Mouse (Mus musculus) midbrain, embryonic 14.5 days (tissue): ENCODE results near the gene Cxcl14. TPM values are rescaled to one million over a fixed set of nuclear protein-coding genes. Genes with fewer than 3 reads are reported as not detected.

Source experiments
- ATAC-seq: fragments of 200-750 bp; cut with Nextera tagmentation; 2 replicates; pipeline ENCODE4 v1.8.0; 2017; ENCODE audit warnings: moderate number of reproducible peaks, moderate library complexity; ENCODE audit not compliant: low FRiP score, low TSS enrichment
- DNase-seq: peaks from one replicate; pipeline ENCODE4 v3.0.0-alpha.2; 2015
- H3K27ac ChIP-seq: fragments of 300-500 bp; sonication (generic); replicated peaks from 2 replicates; pipeline ENCODE4 v1.5.1; 2014; ENCODE audit warnings: mild to moderate bottlenecking, low read depth, low read length, moderate library complexity
- H3K27me3 ChIP-seq: fragments of 300-500 bp; sonication (generic); 2 replicates; pipeline ENCODE4 v1.6.1; 2014; ENCODE audit warnings: low read length, control low read depth, mixed read lengths; ENCODE audit not compliant: control insufficient read depth, insufficient read depth
- H3K36me3 ChIP-seq: fragments of 300-500 bp; sonication (generic); 2 replicates; pipeline ENCODE4 v1.6.1; 2014; ENCODE audit warnings: low read length, control low read depth; ENCODE audit not compliant: control insufficient read depth, insufficient read depth
- H3K4me1 ChIP-seq: fragments of 300-500 bp; sonication (generic); 2 replicates; pipeline ENCODE4 v1.6.1; 2014; ENCODE audit warnings: mild to moderate bottlenecking, antibody characterized with exemption, low read length, control low read depth; ENCODE audit not compliant: control insufficient read depth, insufficient read depth
- H3K4me2 ChIP-seq: fragments of 300-500 bp; sonication (generic); 2 replicates; pipeline ENCODE4 v1.6.1; 2014; ENCODE audit warnings: mild to moderate bottlenecking, low read length, moderate library complexity
- H3K4me3 ChIP-seq: fragments of 300-500 bp; sonication (generic); replicated peaks from 2 replicates; pipeline ENCODE4 v1.5.1; 2014; ENCODE audit warnings: low read depth, low read length
- H3K9ac ChIP-seq: fragments of 300-500 bp; sonication (generic); replicated peaks from 2 replicates; pipeline ENCODE4 v1.6.1; 2014; ENCODE audit warnings: mild to moderate bottlenecking, low read length, moderate library complexity
- H3K9me3 ChIP-seq: fragments of 300-500 bp; sonication (generic); 2 replicates; pipeline ENCODE4 v1.6.1; 2016; ENCODE audit warnings: low read length, control low read depth, mixed read lengths; ENCODE audit not compliant: control insufficient read depth
- WGBS: fragments of 180-500 bp; shearing (Covaris S2); extraction: QIAGEN DNeasy Blood & Tissue Kit; methylation state at CpG from one replicate; pipeline ENCODE4 v1.1.7; 2014; 5-methylcytosine and 5-hydroxymethylcytosine counted together
- polyA plus RNA-seq: library from polyadenylated mRNA; unstranded; fragments of >200 nt; fragmentation: Nextera tagmentation; extraction: Ambion mirVana; gene quantifications from 2 replicates; pipeline ENCODE4 v1.2.1, GENCODE M21; 2014

Cxcl14 gene
- 10.2 and 11.2 TPM in 2 replicates for polyA plus RNA-seq

- no peaks in the 10 kb centered on the region for H3K9me3 ChIP-seq
- H3K9ac ChIP-seq = peak within 1 kb of the TSS; percentile 51
- H3K4me1 ChIP-seq = peaks cover 16% of the 10 kb centered on the region
- peak within 1 kb of the TSS; percentile 44 for H3K4me3 ChIP-seq
- H3K4me2 ChIP-seq = peak within 1 kb of the TSS; percentile 72
- ATAC-seq (peak; percentile 58; the same call in 1 of the 2 replicates), DNase-seq (peak; percentile 70)
- no peak within 1 kb of the TSS for H3K27ac ChIP-seq
- peaks cover 60% of the 10 kb centered on the region for H3K27me3 ChIP-seq
- WGBS = 1% methylated on average over 76 of the region's 76 CpGs
- H3K36me3 ChIP-seq = no peaks in the 10 kb centered on the region
These were observed at the start of gene Cxcl14 for GRCm38 (mm10) chr13:56295943-56296658. Gene Cxcl14 (minus strand): TSS chr13:56296551.

- Histone ChIP-seq H3K27me3 (no peaks in the 10 kb centered on the region), H3K4me1 (no peaks in the 10 kb centered on the region), H3K4me2 (no peak overlapping the region), H3K9me3 (no peaks in the 10 kb centered on the region), H3K9ac (no peak overlapping the region), H3K4me3 (no peak overlapping the region), H3K27ac (no peak overlapping the region), H3K36me3 (no peaks in the 10 kb centered on the region)
- ATAC-seq (no peak), DNase-seq (no peak)
- WGBS = 89% methylated on average over 12 of the region's 12 CpGs
These were observed 48.0 kb upstream of the Cxcl14 start for GRCm38 (mm10) chr13:56344355-56344754.

- DNase-seq (peak; percentile 7), ATAC-seq (no peak)
- Histone ChIP-seq H3K4me3 (no peak overlapping the region), H3K9me3 (no peaks in the 10 kb centered on the region), H3K4me1 (no peaks in the 10 kb centered on the region), H3K27ac (no peak overlapping the region), H3K27me3 (no peaks in the 10 kb centered on the region), H3K36me3 (no peaks in the 10 kb centered on the region), H3K9ac (no peak overlapping the region), H3K4me2 (no peak overlapping the region)
- 61% methylated on average over 10 of the region's 10 CpGs for WGBS
These were observed 46.1 kb upstream of the Cxcl14 start for GRCm38 (mm10) chr13:56342491-56342890.

DNA sequence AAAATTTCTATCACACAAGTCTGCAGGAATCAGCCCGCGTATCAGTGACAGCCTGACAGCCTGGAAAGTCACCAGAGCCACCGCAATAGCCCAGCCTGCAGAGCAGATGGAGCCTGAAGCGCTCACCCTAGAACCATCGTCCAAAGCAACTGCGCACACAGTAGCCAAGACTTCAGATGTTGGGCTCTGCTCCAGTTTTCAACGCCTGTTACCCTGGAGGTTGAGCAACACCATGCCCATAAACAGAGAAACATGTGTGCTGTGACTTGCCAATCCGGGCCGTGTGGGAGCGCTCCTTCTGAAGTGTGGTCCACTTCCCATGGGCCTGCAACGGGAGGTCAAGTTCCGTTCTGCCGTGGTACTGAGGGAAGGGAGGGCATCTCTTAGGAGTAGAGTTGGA lies 44.2 kb upstream of the Cxcl14 start:
- Histone ChIP-seq H3K27me3 (no peaks in the 10 kb centered on the region), H3K4me1 (no peaks in the 10 kb centered on the region), H3K4me2 (no peak overlapping the region), H3K4me3 (no peak overlapping the region), H3K9me3 (no peaks in the 10 kb centered on the region), H3K36me3 (no peaks in the 10 kb centered on the region), H3K27ac (no peak overlapping the region), H3K9ac (no peak overlapping the region)
- WGBS = 93% methylated on average over 13 of the region's 13 CpGs
- DNase-seq = no peak
- ATAC-seq = no peak

- Histone ChIP-seq H3K9me3 (no peaks in the 10 kb centered on the region), H3K9ac (no peak overlapping the region), H3K27me3 (no peaks in the 10 kb centered on the region), H3K27ac (no peak overlapping the region), H3K4me3 (no peak overlapping the region), H3K36me3 (no peaks in the 10 kb centered on the region), H3K4me1 (peaks cover 4% of the 10 kb centered on the region), H3K4me2 (no peak overlapping the region)
- DNase-seq = no peak
- 90% methylated on average over 8 of the region's 8 CpGs for WGBS
- no peak for ATAC-seq
These were observed 43.5 kb upstream of the Cxcl14 start for GRCm38 (mm10) chr13:56339816-56340215.

DNA sequence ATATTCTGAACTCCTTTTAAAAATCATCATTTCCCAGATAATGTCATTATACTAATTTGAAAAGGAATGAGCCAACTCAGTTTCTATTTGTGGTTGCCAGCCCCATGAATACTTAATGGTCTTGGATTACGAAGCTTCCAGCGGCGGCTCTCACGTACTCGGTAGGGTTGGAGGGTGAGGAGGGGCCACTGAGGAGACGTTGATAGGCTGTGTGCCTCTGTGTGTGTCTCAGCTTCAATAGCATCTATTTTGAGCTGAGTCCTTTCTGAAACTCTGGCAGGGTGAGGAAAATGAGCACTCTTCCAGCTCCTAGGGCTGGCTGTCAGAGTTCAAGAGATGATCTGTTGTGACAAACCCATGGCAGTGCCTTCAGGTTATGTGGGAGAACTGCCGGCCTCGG lies 40.6 kb upstream of the Cxcl14 start:
- DNase-seq = peak; percentile 41
- Histone ChIP-seq H3K9ac (no peak overlapping the region), H3K27me3 (no peaks in the 10 kb centered on the region), H3K9me3 (no peaks in the 10 kb centered on the region), H3K4me2 (no peak overlapping the region), H3K4me3 (no peak overlapping the region), H3K36me3 (no peaks in the 10 kb centered on the region), H3K27ac (no peak overlapping the region), H3K4me1 (peaks cover 7% of the 10 kb centered on the region)
- no peak for ATAC-seq
- 26% methylated on average over 8 of the region's 8 CpGs for WGBS

DNA sequence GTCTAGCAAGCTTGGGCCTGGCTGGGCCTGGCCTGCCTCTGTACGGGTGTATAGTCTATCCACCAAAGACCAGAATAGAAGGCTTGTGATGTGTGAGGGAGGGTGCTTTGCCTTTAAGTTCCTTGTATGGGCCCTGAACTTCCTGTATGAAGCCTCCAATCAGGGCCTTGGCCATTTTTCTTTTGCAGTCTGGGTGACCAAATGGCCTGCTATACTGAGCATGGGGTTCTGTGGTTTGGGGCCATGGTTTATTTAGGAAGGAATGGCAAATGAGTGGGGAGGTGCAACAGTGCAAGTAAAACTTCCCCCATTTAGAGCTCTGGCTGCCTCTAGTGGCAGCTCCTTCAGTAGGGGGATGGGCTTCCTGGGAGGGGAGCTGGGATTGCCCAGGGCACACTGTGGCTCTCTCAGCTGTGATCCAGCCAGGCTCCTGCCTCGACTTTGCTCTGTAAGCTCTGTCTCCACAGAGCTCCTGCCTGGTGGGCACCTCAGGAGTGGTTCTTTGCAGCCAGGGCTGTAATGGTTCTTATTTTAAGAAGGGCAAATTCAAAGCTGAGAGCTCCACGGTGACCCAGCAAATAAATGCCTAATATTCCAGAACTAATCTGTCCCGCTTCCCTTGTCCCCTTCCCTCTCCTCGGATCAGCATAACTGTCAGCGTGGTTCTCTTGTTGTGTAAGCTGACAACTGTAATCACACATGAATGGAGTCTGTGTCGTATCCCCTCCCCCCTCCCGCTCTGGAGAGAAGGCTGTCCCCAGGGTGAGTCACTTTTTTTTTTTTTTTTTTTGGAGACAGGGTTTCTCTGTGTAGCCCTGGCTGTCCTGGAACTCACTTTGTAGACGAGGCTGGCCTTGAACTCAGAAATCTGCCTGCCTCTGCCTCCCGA lies 38.7 kb upstream of the Cxcl14 start:
- peak; percentile 47 for DNase-seq
- no peaks in the 10 kb centered on the region for H3K9me3 ChIP-seq
- no peaks in the 10 kb centered on the region for H3K27me3 ChIP-seq
- no peaks in the 10 kb centered on the region for H3K36me3 ChIP-seq
- peaks cover 17% of the 10 kb centered on the region for H3K4me1 ChIP-seq
- WGBS = 40% methylated on average over 10 of the region's 10 CpGs
- 0 out of 2 replicates have a peak overlapping the region, but pooled peaks have one; percentile 16 for H3K9ac ChIP-seq
- peak; percentile 4; the same call in 1 of the 2 replicates for ATAC-seq
- H3K4me2 ChIP-seq = no peak overlapping the region
- H3K27ac ChIP-seq = no peak overlapping the region
- H3K4me3 ChIP-seq = no peak overlapping the region

- H3K4me3 ChIP-seq = no peak overlapping the region
- no peaks in the 10 kb centered on the region for H3K36me3 ChIP-seq
- H3K9me3 ChIP-seq = no peaks in the 10 kb centered on the region
- ATAC-seq = no peak
- H3K4me2 ChIP-seq = no peak overlapping the region
- WGBS = 90% methylated on average over 8 of the region's 8 CpGs
- DNase-seq = no peak
- peaks cover 17% of the 10 kb centered on the region for H3K4me1 ChIP-seq
- H3K27me3 ChIP-seq = no peaks in the 10 kb centered on the region
- H3K27ac ChIP-seq = no peak overlapping the region
- no peak overlapping the region for H3K9ac ChIP-seq
These were observed 37.9 kb upstream of the Cxcl14 start for GRCm38 (mm10) chr13:56334236-56334635.
